Mouse (Mus musculus) 3T3-L1 (cell line): ENCODE results near the gene Lrrc61.
"Not testable (repeated sequence)": the region's sequence is repeated elsewhere in the genome, so short reads cannot be mapped to it uniquely, and the experiment has no call there.

Source experiments
- DNase-seq: peaks from one replicate; pipeline ENCODE4 v3.0.0-alpha.2; 2015; ENCODE audit warnings: low read depth, low spot score

Gene Lrrc61

GRCm38 (mm10) chr6:48554280-48555103 lies at the start of gene Lrrc61:
Gene Lrrc61, plus strand, starts transcription at chr6:48554796.
- DNase-seq: peak; percentile 97

GRCm38 (mm10) chr6:48508087-48508486 lies 46.5 kb upstream of the Lrrc61 start:
- no peak for DNase-seq

- peak; percentile 94 for DNase-seq
Measured at GRCm38 (mm10) chr6:48510426-48510825, 44.2 kb upstream of the Lrrc61 start.

GRCm38 (mm10) chr6:48511861-48512260 lies 42.7 kb upstream of the Lrrc61 start:
- no peak for DNase-seq

GRCm38 (mm10) chr6:48524882-48525281 lies 29.7 kb upstream of the Lrrc61 start:
- not testable (repeated sequence) for DNase-seq

- DNase-seq: no peak
Measured at GRCm38 (mm10) chr6:48527901-48528300, 26.7 kb upstream of the Lrrc61 start.

GRCm38 (mm10) chr6:48529261-48529660 lies 25.3 kb upstream of the Lrrc61 start:
- DNase-seq: no peak

GRCm38 (mm10) chr6:48529871-48530440 lies 24.6 kb upstream of the Lrrc61 start:
- no peak for DNase-seq

GRCm38 (mm10) chr6:48530862-48531261 lies 23.7 kb upstream of the Lrrc61 start:
- DNase-seq: no peak

GRCm38 (mm10) chr6:48533475-48533874 lies 21.1 kb upstream of the Lrrc61 start:
- DNase-seq: no peak

GRCm38 (mm10) chr6:48534913-48535312 lies 19.7 kb upstream of the Lrrc61 start:
- no peak for DNase-seq

- DNase-seq: peak; percentile 52
Measured at GRCm38 (mm10) chr6:48536091-48536490, 18.5 kb upstream of the Lrrc61 start.

GRCm38 (mm10) chr6:48537105-48537954 lies 17.3 kb upstream of the Lrrc61 start, which contains the start of gene Atp6v0e2:
Gene Atp6v0e2, plus strand, starts transcription at chr6:48537615.
- peak; percentile 64 for DNase-seq

GRCm38 (mm10) chr6:48538841-48539737 lies 15.5 kb upstream of the Lrrc61 start:
- peak; percentile 93 for DNase-seq

GRCm38 (mm10) chr6:48539860-48540259 lies 14.7 kb upstream of the Lrrc61 start:
- DNase-seq: no peak

GRCm38 (mm10) chr6:48540721-48541120 lies 13.9 kb upstream of the Lrrc61 start:
- DNase-seq: no peak

GRCm38 (mm10) chr6:48541560-48542450 lies 12.8 kb upstream of the Lrrc61 start:
- DNase-seq: peak; percentile 100

- DNase-seq: peak; percentile 66
Measured at GRCm38 (mm10) chr6:48542631-48543030, 12.0 kb upstream of the Lrrc61 start.

- DNase-seq: no peak
Measured at GRCm38 (mm10) chr6:48545251-48545650, 9.3 kb upstream of the Lrrc61 start.

GRCm38 (mm10) chr6:48546271-48546670 lies 8.3 kb upstream of the Lrrc61 start:
- peak; percentile 57 for DNase-seq
